Mouse (Mus musculus) limb, embryonic 11.5 days (tissue): Measurements from ENCODE around the gene Olfr853. TPM values are rescaled to one million over a fixed set of nuclear protein-coding genes. Genes with fewer than 3 reads are reported as not detected.

ENCODE experiments used
- ATAC-seq: fragments of 200-750 bp; cut with Nextera tagmentation; 2 replicates; pipeline ENCODE4 v1.8.0; 2017; ENCODE audit warnings: low read depth; ENCODE audit not compliant: insufficient number of reproducible peaks, low FRiP score, low TSS enrichment
- DNase-seq: peaks from one replicate; pipeline ENCODE4 v3.0.0-alpha.2; 2015; ENCODE audit warnings: low spot score
- H3K27ac ChIP-seq: fragments of 300-500 bp; sonication (generic); replicated peaks from 2 replicates; pipeline ENCODE4 v1.5.1; 2014; ENCODE audit warnings: low read depth, mild to moderate bottlenecking, low read length
- H3K27me3 ChIP-seq: fragments of 300-500 bp; sonication (generic); 2 replicates; pipeline ENCODE4 v1.6.1; 2014; ENCODE audit warnings: mild to moderate bottlenecking, low read length, mixed read lengths; ENCODE audit not compliant: control insufficient read depth, insufficient read depth
- H3K36me3 ChIP-seq: fragments of 300-500 bp; sonication (generic); 2 replicates; pipeline ENCODE4 v1.6.1; 2014; ENCODE audit warnings: mild to moderate bottlenecking, low read length, moderate library complexity, mixed read lengths; ENCODE audit not compliant: control insufficient read depth, insufficient read depth
- H3K4me1 ChIP-seq: fragments of 300-500 bp; sonication (generic); 2 replicates; pipeline ENCODE4 v1.6.1; 2014; ENCODE audit warnings: low read length, mixed read lengths; ENCODE audit not compliant: control insufficient read depth, insufficient read depth
- H3K4me2 ChIP-seq: fragments of 300-500 bp; sonication (generic); 2 replicates; pipeline ENCODE4 v1.6.1; 2014; ENCODE audit warnings: low read depth, mild to moderate bottlenecking, moderate library complexity; ENCODE audit not compliant: severe bottlenecking
- H3K4me3 ChIP-seq: fragments of 300-500 bp; sonication (generic); 2 replicates; pipeline ENCODE4 v1.5.1; 2014; ENCODE audit warnings: low read depth, low read length
- H3K9ac ChIP-seq: fragments of 300-500 bp; sonication (generic); 2 replicates; pipeline ENCODE4 v1.6.1; 2014; ENCODE audit warnings: mild to moderate bottlenecking, low read length
- H3K9me3 ChIP-seq: fragments of 300-500 bp; sonication (generic); 2 replicates; pipeline ENCODE4 v1.6.1; 2016; ENCODE audit warnings: low read length; ENCODE audit not compliant: control insufficient read depth
- WGBS: fragments of 180-500 bp; shearing (Covaris S2); extraction: QIAGEN DNeasy Blood & Tissue Kit; methylation state at CpG from one replicate; pipeline ENCODE4 v1.1.7; 2014; 5-methylcytosine and 5-hydroxymethylcytosine counted together
- polyA plus RNA-seq: library from polyadenylated mRNA; unstranded; fragments of >200 nt; fragmentation: Nextera tagmentation; extraction: Ambion mirVana; gene quantifications from 2 replicates; pipeline ENCODE4 v1.2.1, GENCODE M21; 2014

Gene Olfr853
- polyA plus RNA-seq = not detected in 2 replicates

GRCm38 (mm10) chr9:19540976-19541375 lies at the start of gene Olfr853:
TSS of gene Olfr853 (minus strand) at chr9:19541076.
- Histone ChIP-seq H3K9me3 (no peaks in the 10 kb centered on the region; the same call in 1 of the 2 replicates), H3K27me3 (no peaks in the 10 kb centered on the region), H3K4me3 (no peak within 1 kb of the TSS), H3K4me2 (no peak within 1 kb of the TSS), H3K4me1 (no peaks in the 10 kb centered on the region), H3K9ac (no peak within 1 kb of the TSS), H3K27ac (no peak within 1 kb of the TSS), H3K36me3 (no peaks in the 10 kb centered on the region)
- ATAC-seq = no peak
- WGBS = 87% methylated on average over 1 of the region's 1 CpGs
- DNase-seq = no peak

GRCm38 (mm10) chr9:19582317-19582716 lies 41.4 kb upstream of the Olfr853 start, which contains the start of gene Olfr855:
TSS of gene Olfr855 (plus strand) at chr9:19582617.
- H3K27me3 ChIP-seq = no peaks in the 10 kb centered on the region
- no peaks in the 10 kb centered on the region for H3K4me1 ChIP-seq
- no peaks in the 10 kb centered on the region for H3K36me3 ChIP-seq
- no peak within 1 kb of the TSS for H3K4me3 ChIP-seq
- DNase-seq (no peak), ATAC-seq (no peak)
- peaks cover 2% of the 10 kb centered on the region; the same call in 1 of the 2 replicates for H3K9me3 ChIP-seq
- H3K27ac ChIP-seq = no peak within 1 kb of the TSS
- no peak within 1 kb of the TSS for H3K4me2 ChIP-seq
- no peak within 1 kb of the TSS for H3K9ac ChIP-seq

- no peaks in the 10 kb centered on the region for H3K36me3 ChIP-seq
- no peak for DNase-seq
- no peaks in the 10 kb centered on the region for H3K4me1 ChIP-seq
- H3K4me2 ChIP-seq = no peak within 1 kb of the TSS
- no peak within 1 kb of the TSS for H3K27ac ChIP-seq
- no peaks in the 10 kb centered on the region for H3K27me3 ChIP-seq
- no peaks in the 10 kb centered on the region; the same call in 1 of the 2 replicates for H3K9me3 ChIP-seq
- H3K4me3 ChIP-seq = no peak within 1 kb of the TSS
- 76% methylated on average over 1 of the region's 1 CpGs for WGBS
- H3K9ac ChIP-seq = no peak within 1 kb of the TSS
- no peak for ATAC-seq
These were observed 26.4 kb upstream of the Olfr853 start, which contains the start of gene Olfr854 for GRCm38 (mm10) chr9:19567282-19567681. TSS of gene Olfr854 (minus strand) at chr9:19567382.

GRCm38 (mm10) chr9:19492995-19493394 lies 47.9 kb downstream of the Olfr853 start, which contains the start of gene Olfr851:
TSS of gene Olfr851 (plus strand) at chr9:19493295.
- no peak within 1 kb of the TSS for H3K4me2 ChIP-seq
- no peaks in the 10 kb centered on the region for H3K4me1 ChIP-seq
- ATAC-seq (no peak), DNase-seq (no peak)
- H3K36me3 ChIP-seq = no peaks in the 10 kb centered on the region
- no peak within 1 kb of the TSS for H3K9ac ChIP-seq
- 0 out of 2 replicates have a peak, but pooled peaks cover 4% of the 10 kb centered on the region for H3K9me3 ChIP-seq
- no peaks in the 10 kb centered on the region for H3K27me3 ChIP-seq
- H3K4me3 ChIP-seq = no peak within 1 kb of the TSS
- H3K27ac ChIP-seq = no peak within 1 kb of the TSS

Other genes starting within 250 kb of the Olfr853 start
- not detected in 2 replicates for gene Olfr844, start 224.7 kb downstream of the Olfr853 start, polyA plus RNA-seq
- gene Olfr845, start 204.6 kb downstream of the Olfr853 start, polyA plus RNA-seq = not detected in 2 replicates
- not detected in 2 replicates for gene Olfr846, start 177.1 kb downstream of the Olfr853 start, polyA plus RNA-seq
- gene Olfr847, start 162.4 kb downstream of the Olfr853 start, polyA plus RNA-seq = not detected in 2 replicates
- gene Olfr849, start 100.8 kb downstream of the Olfr853 start, polyA plus RNA-seq = not detected in 2 replicates
- gene Olfr850, start 62.8 kb downstream of the Olfr853 start, polyA plus RNA-seq = not detected in 2 replicates
- gene Olfr851, start 47.8 kb downstream of the Olfr853 start, polyA plus RNA-seq = not detected in 2 replicates
- not detected in 2 replicates for gene Olfr854, start 26.3 kb upstream of the Olfr853 start, polyA plus RNA-seq
- not detected in 2 replicates for gene Olfr855, start 41.5 kb upstream of the Olfr853 start, polyA plus RNA-seq
- 36.4 and 39.2 TPM in 2 replicates for gene Zfp317, start 81.0 kb upstream of the Olfr853 start, polyA plus RNA-seq
- gene Olfr857, start 168.4 kb upstream of the Olfr853 start, polyA plus RNA-seq = not detected in 2 replicates
- gene Olfr58, start 239.2 kb upstream of the Olfr853 start, polyA plus RNA-seq = not detected in 2 replicates